Mouse (Mus musculus) thymus, postnatal 25 days (tissue): Measurements from ENCODE around the gene Rexo1.
A peak's percentile ranks its signal among the peaks of the same experiment; 100 is the strongest.

Experiments used
- DNase-seq: peaks from one replicate; pipeline ENCODE4 v3.0.0; 2022

Rexo1 gene

GRCm38 (mm10) chr10:80584642-80585552 is 23.5 kb upstream of the Rexo1 start:
- peak; percentile 67 for DNase-seq

DNA sequence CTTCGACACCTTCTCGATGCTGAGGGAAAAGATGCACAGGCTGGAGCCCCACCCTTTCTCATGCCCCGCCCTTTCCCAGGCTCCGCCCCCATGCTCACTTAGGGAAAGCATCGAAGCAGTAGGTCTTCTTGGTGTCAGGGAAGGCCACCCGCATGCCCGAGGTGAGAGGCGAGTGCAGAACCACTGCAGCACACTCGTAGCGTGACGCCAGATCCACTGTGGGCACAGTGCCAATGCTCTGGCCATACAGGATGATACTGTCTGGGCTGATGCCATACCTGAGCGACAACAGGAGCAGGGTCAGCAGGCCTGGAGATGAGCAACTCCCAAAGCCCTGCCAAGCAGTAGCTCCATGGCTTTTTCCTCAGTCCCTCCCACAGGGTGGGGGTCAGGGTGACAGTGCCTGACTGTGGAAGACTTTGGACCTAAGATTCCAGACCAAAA is 22.7 kb upstream of the Rexo1 start:
- no peak for DNase-seq

DNA sequence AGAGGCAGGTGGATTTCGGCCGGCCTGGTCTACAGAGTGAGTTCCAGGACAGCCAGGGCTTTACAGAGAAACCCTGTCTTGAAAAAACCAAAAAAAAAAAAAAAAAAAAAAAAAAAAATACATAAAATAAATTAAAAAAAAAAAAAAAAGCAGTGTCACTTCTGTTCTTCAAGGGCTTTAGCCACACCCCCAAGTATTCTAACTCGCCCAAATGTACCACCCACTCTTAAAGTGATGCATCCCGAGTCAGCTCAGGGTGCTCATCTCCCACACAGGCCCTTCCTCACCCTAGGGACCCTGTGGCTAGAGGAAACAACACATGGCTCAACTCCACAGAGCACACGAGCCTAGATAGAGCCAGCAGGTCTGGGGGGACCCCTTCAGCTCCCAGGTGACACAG is 21.7 kb upstream of the Rexo1 start:
- no peak for DNase-seq

- peak; percentile 83 for DNase-seq
Observed at GRCm38 (mm10) chr10:80578911-80579310, 17.6 kb upstream of the Rexo1 start.

DNA sequence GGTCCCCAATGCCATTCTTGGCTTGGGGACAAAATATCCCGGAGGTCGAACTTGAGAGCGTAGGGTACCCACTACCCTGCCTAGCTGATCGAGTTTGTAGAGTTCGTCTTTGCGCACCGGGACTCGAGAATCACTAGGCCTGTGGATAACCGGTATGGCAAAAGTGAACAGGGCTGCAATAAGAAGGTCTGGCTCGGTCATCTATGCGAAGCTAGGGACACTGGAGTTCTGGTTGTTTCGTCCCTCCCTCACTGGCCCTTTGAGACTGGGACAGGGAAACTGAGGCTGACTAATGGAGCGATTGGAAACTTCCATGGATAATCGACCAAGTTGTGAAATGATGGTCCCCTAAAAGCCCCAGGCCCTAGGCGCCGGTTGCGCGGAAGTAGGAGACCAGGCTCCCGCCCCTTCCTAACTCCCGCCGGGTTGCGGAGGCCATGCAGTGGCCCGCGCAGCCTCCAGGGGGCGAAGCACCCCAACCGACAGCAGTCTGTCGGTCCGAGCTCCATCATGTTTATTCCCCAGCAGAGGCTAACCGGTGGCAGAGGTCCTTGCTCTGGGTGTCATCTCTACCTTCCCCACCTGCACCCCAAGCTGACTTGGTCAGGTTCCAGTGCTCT is 16.9 kb upstream of the Rexo1 start:
- DNase-seq: peak; percentile 90

- DNase-seq: peak; percentile 100
Observed at GRCm38 (mm10) chr10:80577195-80578130, 16.1 kb upstream of the Rexo1 start, which contains the start of gene Klf16. Gene Klf16, minus strand, starts transcription at chr10:80577321.

- peak; percentile 52 for DNase-seq
Observed at GRCm38 (mm10) chr10:80576351-80577194, 15.2 kb upstream of the Rexo1 start.

- DNase-seq: no peak
Observed at GRCm38 (mm10) chr10:80575925-80576324, 14.6 kb upstream of the Rexo1 start.

- DNase-seq: no peak
Observed at GRCm38 (mm10) chr10:80574896-80575295, 13.5 kb upstream of the Rexo1 start.

GRCm38 (mm10) chr10:80573944-80574343 is 12.6 kb upstream of the Rexo1 start:
- no peak for DNase-seq

DNA sequence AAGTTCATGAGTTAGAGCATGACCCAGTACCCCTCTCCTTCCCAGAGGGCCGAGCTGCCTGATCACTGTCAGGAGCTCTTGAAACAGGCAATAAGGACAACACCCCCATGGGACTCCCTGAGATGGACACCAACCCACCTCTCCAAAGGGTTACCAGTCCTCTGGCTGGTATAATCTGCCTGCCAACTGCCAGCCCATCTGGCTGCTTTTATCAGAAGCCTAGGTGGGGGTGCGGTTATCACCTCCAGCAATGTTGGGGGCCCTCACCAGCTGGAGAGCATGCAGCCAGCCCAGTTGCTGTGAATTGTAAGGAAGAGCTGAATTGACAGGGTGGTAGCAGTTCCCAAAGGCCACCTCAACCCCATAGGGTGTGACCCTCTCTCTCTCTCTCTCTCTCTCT is 11.1 kb upstream of the Rexo1 start:
- no peak for DNase-seq

GRCm38 (mm10) chr10:80570871-80571836 is 9.8 kb upstream of the Rexo1 start:
- no peak for DNase-seq

DNA sequence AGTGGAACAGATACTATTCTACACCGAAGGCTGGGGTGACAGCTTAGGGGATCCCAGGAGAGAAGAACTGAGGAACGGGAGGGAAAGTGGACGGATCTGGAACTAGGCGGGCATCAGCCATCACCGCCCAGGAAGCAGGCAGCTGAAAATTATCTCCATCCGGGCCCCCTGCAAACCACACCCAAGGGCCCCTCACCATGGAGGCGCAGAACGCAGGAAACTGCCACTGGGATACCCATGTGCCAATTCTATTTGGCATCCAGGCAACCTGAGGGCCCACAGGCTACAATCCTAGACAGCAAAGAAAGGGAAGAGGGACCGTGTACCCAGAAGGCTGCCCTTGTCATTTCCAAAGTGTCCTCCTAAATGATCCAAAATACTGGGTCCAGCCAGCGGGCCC is 9.1 kb upstream of the Rexo1 start:
- no peak for DNase-seq

DNA sequence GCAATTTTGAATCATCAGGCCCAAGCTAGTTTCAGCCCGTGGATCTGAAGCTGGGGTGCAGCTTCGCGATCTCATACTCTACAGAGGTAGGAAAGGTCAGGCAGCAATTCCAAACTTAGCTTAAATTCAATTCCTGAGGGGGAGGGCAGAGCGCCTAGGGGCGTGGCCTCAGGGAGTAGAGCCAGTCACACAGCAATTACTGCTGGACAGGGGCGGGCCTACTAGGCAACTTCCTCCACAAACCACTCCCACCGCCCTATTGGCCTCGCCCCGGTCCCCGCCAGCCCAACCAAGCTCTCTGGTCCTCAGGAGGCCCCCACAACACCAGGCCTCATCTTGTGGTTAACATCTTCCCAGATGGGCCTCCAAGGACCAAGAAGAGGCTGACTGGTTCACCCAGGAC is 8.3 kb upstream of the Rexo1 start:
- peak; percentile 47 for DNase-seq

- no peak for DNase-seq
Observed at GRCm38 (mm10) chr10:80568876-80569275, 7.5 kb upstream of the Rexo1 start.

DNA sequence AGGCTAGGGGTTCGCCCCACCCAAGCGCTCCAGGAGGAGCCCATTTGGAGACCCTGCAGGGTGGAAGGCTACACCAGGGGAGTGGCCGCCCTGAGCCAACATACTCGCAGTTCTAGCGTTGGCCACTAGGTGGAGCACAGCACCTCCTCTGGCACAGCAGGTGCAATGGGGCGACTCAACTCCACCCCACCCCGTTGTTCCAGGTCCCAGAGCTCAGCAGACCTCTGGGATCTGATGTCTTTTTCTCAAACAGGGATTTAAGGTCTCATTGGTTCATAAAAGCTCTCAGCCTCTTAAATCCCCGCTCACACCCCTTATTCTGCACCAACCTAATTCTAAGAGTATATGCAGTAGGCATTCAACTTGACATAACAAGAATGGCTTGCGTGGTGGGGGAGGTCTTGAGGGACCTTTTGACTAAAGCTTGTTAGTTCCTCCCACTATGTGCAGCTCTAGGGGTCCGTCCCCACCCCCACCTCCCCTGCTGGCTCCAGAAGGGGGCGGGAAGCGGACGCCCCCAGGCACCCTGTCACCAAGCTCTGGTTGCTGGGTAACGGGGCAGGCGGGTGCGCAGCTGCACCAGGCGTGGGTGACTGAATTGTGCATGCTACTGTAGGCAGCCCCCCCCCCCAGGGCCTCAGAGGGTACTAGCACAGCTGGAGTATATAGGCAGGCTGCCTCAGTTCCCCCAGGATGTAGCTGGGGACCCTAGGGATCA is 5.2 kb upstream of the Rexo1 start:
- peak; percentile 94 for DNase-seq

DNA sequence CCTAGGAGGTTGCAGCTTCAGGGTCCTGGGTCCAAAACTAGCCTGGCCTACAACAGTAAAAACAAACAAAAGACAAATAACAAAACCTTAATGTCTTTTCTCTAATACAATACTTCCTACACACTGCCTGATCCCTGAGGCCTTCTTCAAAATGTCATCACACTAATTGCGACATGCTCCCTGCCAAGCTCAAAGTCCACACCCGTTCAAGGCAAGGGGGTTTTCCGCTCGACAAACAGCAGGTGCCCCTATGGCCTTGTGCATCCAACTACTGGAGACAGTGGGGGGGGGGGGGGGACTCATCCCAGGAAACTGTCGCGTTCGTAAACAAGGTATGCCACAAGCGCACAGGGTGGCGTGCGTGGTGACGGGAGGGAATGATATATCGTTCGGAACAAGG is 739 bp downstream of the Rexo1 start:
- no peak for DNase-seq

- no peak for DNase-seq
Observed at GRCm38 (mm10) chr10:80559431-80559830, 1.9 kb downstream of the Rexo1 start.

DNA sequence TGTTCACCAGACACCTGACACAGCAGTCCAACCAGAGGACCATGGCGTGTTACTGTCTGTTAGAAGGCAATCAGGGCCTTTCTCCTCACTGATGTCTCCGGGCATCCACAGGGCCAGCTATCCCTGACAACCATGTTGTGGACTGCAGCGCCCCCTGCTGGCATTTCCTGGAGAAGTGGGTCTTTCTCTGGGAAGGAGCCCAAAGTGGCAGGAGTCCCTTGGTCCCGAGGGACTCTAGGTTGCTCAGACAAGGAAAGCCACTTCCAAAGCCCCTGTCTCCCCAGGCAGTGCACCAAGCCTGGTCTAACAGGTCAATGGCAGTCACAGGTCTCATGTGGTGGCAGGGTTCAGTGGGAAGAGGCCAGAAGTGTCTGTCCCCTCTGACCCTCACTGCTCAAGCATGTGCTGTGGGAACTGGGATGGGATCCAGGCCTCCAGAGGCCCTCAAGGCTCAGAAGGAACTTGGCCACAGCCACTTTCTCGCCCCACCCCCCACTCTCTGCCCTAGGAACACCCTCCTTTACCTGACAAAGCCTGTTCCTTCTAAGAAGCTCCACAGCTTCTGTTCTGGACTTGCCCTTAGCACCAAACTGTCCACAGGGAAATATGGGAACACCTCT is 3.9 kb downstream of the Rexo1 start:
- peak; percentile 67 for DNase-seq

- no peak for DNase-seq
Observed at GRCm38 (mm10) chr10:80553997-80554396, 7.4 kb downstream of the Rexo1 start.
